Mouse (Mus musculus) forebrain, embryonic 14.5 days (tissue): Measurements from ENCODE around the gene Zfc3h1. TPM values are rescaled to one million over a fixed set of nuclear protein-coding genes. Genes with fewer than 3 reads are reported as not detected.

Experiments used
- ATAC-seq: fragments of 200-750 bp; cut with Nextera tagmentation; 2 replicates; pipeline ENCODE4 v1.8.0; 2017; ENCODE audit warnings: mild to moderate bottlenecking, moderate library complexity
- DNase-seq: peaks from one replicate; pipeline ENCODE4 v3.0.0-alpha.2; 2015; ENCODE audit warnings: low spot score
- H3K27ac ChIP-seq: fragments of 300-500 bp; sonication (generic); 2 replicates; pipeline ENCODE4 v1.5.1; 2014; ENCODE audit warnings: low read depth, mild to moderate bottlenecking, control low read depth, low read length, moderate library complexity
- H3K27me3 ChIP-seq: fragments of 300-500 bp; sonication (generic); replicated peaks from 2 replicates; pipeline ENCODE4 v1.6.1; 2014; ENCODE audit warnings: low read length, control low read depth, mixed read lengths; ENCODE audit not compliant: control insufficient read depth, insufficient read depth
- H3K36me3 ChIP-seq: fragments of 300-500 bp; sonication (generic); 2 replicates; pipeline ENCODE4 v1.6.1; 2014; ENCODE audit warnings: low read length, control low read depth; ENCODE audit not compliant: control insufficient read depth, insufficient read depth
- H3K4me1 ChIP-seq: fragments of 300-500 bp; sonication (generic); 2 replicates; pipeline ENCODE4 v1.6.1; 2014; ENCODE audit warnings: antibody characterized with exemption, low read length, control low read depth; ENCODE audit not compliant: control insufficient read depth, insufficient read depth
- H3K4me2 ChIP-seq: fragments of 300-500 bp; sonication (generic); 2 replicates; pipeline ENCODE4 v1.6.1; 2014; ENCODE audit warnings: mild to moderate bottlenecking, control low read depth, low read length
- H3K4me3 ChIP-seq: fragments of 300-500 bp; sonication (generic); 2 replicates; pipeline ENCODE4 v1.5.1; 2014; ENCODE audit warnings: low read depth, low read length, control low read depth
- H3K9ac ChIP-seq: fragments of 300-500 bp; sonication (generic); 2 replicates; pipeline ENCODE4 v1.6.1; 2014; ENCODE audit warnings: mild to moderate bottlenecking, low read length, control low read depth, moderate library complexity
- H3K9me3 ChIP-seq: fragments of 300-500 bp; sonication (generic); replicated peaks from 2 replicates; pipeline ENCODE4 v1.6.1; 2016; ENCODE audit warnings: low read length, control low read depth, mixed read lengths; ENCODE audit not compliant: control insufficient read depth
- WGBS: fragments of 180-500 bp; shearing (Covaris S2); extraction: QIAGEN DNeasy Blood & Tissue Kit; methylation state at CpG from one replicate; pipeline ENCODE4 v1.1.7; 2014; 5-methylcytosine and 5-hydroxymethylcytosine counted together
- polyA plus RNA-seq: library from polyadenylated mRNA; unstranded; fragments of >200 nt; fragmentation: Nextera tagmentation; extraction: Ambion mirVana; gene quantifications from 2 replicates; pipeline ENCODE4 v1.2.1, GENCODE M21; 2014

Gene Zfc3h1
- polyA plus RNA-seq = 16.8 and 18.6 TPM in 2 replicates

DNA sequence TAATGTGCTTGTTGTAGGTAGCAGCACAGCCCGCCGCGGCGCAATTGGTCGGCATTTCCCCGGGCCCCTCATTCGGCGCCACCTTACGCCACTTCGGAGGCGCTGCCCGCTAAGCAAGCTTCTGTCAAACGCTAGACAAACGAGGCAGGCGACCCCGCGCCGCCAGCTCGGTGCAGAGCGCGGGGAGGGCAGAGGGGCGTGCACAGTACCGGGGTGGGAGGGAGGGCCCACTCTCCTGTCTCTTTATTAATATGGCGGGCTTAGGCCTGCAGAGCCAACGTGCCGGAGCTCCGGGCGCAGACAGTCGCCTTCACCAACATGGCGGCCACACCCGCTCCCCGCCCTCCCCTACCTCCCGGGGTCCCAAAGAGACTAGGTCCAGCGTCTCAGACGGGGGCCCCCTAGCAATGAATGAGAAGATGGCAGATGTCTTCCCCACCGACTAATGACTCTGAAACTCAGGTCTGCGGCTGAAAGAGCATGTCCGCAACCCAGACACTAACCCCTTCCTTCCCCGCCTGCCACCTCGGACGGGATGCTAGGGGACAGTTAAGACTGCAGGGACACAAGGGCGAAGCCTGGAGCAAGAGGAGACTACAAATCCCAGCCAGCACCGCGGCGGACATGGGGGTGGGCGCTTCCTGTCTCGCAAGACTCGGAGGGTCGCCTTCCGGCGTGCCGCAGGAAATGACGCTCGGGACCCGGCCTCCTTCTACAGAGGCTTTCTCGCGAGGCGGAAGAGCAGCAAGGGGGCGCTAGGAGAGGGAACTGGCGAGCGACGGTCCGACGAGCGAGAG, at the start of gene Zfc3h1, which contains the start of gene Thap2:
Gene Zfc3h1, plus strand, starts transcription at position 739 of the 797 bp plus-strand sequence.
Gene Thap2, minus strand, starts transcription at position 223 of the 797 bp plus-strand sequence.
- no peaks in the 10 kb centered on the region for H3K27me3 ChIP-seq
- H3K4me1 ChIP-seq = peaks cover 37% of the 10 kb centered on the region
- H3K9me3 ChIP-seq = no peaks in the 10 kb centered on the region
- peak within 1 kb of the TSS; percentile 64 for H3K4me2 ChIP-seq
- H3K36me3 ChIP-seq = peaks cover 5% of the 10 kb centered on the region; the same call in 1 of the 2 replicates
- DNase-seq (peak; percentile 100), ATAC-seq (peak; percentile 97)
- peak within 1 kb of the TSS; percentile 93 for H3K4me3 ChIP-seq
- H3K27ac ChIP-seq = peak within 1 kb of the TSS; percentile 98
- peak within 1 kb of the TSS; percentile 93 for H3K9ac ChIP-seq
- WGBS = under 1% methylated on average over 65 of the region's 65 CpGs

DNA sequence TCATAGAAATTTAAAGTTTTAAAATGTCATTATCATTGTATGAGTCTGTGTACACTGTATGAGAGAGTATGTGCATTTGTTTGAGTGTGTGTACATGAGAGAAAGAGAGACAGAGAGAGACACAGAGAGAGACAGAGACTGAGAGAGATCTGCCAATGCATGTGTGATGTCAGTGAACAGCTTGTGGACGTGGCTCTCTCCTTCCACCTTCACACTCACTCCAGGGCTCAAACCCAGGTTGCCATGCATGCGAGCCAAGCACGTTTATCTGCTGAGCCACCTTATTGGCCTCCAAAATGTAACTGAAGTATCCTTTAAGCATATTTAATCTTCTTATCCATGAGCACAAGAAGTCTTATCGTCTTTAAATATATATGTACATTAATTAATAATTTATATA, 47.9 kb upstream of the Zfc3h1 start:
- Histone ChIP-seq H3K36me3 (peaks cover 23% of the 10 kb centered on the region), H3K9me3 (no peaks in the 10 kb centered on the region), H3K27me3 (no peaks in the 10 kb centered on the region), H3K4me1 (no peaks in the 10 kb centered on the region), H3K9ac (no peak overlapping the region), H3K4me3 (no peak overlapping the region), H3K4me2 (no peak overlapping the region), H3K27ac (no peak overlapping the region)
- 92% methylated on average over 4 of the region's 4 CpGs for WGBS
- no peak for ATAC-seq
- DNase-seq = no peak

DNA sequence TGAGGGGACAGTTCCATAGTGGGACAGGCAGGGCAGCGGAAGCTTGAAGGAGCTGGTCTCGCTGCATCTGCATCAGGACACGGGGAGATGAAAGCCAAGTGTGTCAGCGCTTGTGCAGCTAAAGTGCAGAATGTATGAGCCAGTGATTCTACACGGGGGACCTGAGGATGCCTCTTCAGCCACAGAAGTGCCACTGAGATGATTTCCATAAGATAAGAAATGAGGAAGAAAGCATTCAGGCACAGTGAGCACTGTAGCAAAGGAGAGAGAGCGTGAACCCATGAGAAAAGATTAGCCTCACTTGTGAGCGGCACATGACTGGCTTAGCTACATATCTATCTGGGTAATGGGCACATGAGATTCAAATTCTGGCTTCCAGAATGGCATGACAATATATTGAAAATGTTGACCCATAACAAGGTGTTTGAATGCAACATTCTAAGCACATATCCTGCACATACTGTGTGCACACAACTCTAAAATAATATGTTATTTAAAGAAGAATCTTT, 44.9 kb upstream of the Zfc3h1 start:
- no peaks in the 10 kb centered on the region for H3K27me3 ChIP-seq
- DNase-seq (no peak), ATAC-seq (no peak)
- peaks cover 40% of the 10 kb centered on the region for H3K36me3 ChIP-seq
- no peaks in the 10 kb centered on the region for H3K9me3 ChIP-seq
- H3K4me2 ChIP-seq = no peak overlapping the region
- no peak overlapping the region for H3K9ac ChIP-seq
- no peak overlapping the region for H3K27ac ChIP-seq
- 95% methylated on average over 7 of the region's 7 CpGs for WGBS
- H3K4me1 ChIP-seq = no peaks in the 10 kb centered on the region
- no peak overlapping the region for H3K4me3 ChIP-seq

GRCm38 (mm10) chr10:115342771-115343425, 41.9 kb upstream of the Zfc3h1 start:
- H3K4me1 ChIP-seq = no peaks in the 10 kb centered on the region
- no peak overlapping the region for H3K9ac ChIP-seq
- no peak overlapping the region for H3K4me3 ChIP-seq
- H3K9me3 ChIP-seq = no peaks in the 10 kb centered on the region
- H3K4me2 ChIP-seq = no peak overlapping the region
- H3K27me3 ChIP-seq = no peaks in the 10 kb centered on the region
- no peak for DNase-seq
- no peak for ATAC-seq
- WGBS = 84% methylated on average over 4 of the region's 4 CpGs
- no peak overlapping the region for H3K27ac ChIP-seq
- peaks cover 46% of the 10 kb centered on the region for H3K36me3 ChIP-seq

GRCm38 (mm10) chr10:115346444-115346843, 38.3 kb upstream of the Zfc3h1 start:
- DNase-seq = no peak
- no peaks in the 10 kb centered on the region for H3K27me3 ChIP-seq
- no peaks in the 10 kb centered on the region for H3K9me3 ChIP-seq
- no peak overlapping the region for H3K9ac ChIP-seq
- H3K4me3 ChIP-seq = no peak overlapping the region
- no peak for ATAC-seq
- peaks cover 28% of the 10 kb centered on the region for H3K36me3 ChIP-seq
- H3K4me2 ChIP-seq = no peak overlapping the region
- H3K27ac ChIP-seq = no peak overlapping the region
- H3K4me1 ChIP-seq = no peaks in the 10 kb centered on the region

DNA sequence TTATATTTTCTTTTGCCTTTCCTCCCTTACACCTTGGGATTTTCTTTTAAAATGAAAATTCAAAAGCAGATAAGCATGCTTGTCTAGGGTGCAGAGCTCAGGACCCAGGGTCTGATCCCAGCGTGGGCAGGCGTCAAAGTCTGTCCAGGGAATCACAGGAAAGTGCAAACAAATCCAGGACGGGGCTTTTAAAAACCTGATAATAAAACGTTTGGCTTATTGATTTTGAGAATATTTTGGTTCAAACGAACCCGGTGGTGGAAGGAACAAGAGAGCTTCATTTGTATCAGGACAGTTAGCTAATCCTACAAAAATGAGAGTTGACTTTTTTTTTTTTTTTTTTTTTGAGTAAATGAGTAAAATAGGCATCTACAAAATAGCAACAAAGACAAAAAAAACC, 36.6 kb upstream of the Zfc3h1 start:
- DNase-seq = no peak
- no peak overlapping the region for H3K27ac ChIP-seq
- WGBS = 84% methylated on average over 6 of the region's 6 CpGs
- H3K4me2 ChIP-seq = no peak overlapping the region
- no peak overlapping the region for H3K4me3 ChIP-seq
- H3K9ac ChIP-seq = no peak overlapping the region
- no peak for ATAC-seq
- H3K9me3 ChIP-seq = no peaks in the 10 kb centered on the region
- no peaks in the 10 kb centered on the region for H3K4me1 ChIP-seq
- H3K27me3 ChIP-seq = no peaks in the 10 kb centered on the region
- H3K36me3 ChIP-seq = peaks cover 12% of the 10 kb centered on the region

DNA sequence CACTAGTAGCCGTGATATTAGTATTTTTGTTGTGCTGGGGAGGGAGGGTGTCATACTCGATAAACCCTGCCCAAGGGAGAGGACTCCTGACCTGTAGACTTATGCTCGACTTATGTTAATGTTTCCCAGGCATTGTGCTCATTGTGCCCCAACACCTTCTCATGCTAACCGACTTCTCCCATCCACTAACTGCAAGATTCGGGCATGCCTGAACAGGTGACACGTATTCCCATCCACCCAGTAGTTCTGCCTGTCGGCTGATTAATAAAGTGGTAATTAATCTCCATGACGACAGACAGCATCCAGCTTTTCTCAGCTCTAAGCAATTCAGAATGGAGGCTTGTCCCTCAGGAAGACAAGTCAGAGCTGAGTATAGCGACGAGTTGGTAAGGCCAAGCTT, 35.7 kb upstream of the Zfc3h1 start:
- H3K27me3 ChIP-seq = no peaks in the 10 kb centered on the region
- H3K9ac ChIP-seq = no peak overlapping the region
- peaks cover 6% of the 10 kb centered on the region; the same call in 1 of the 2 replicates for H3K36me3 ChIP-seq
- no peak overlapping the region for H3K4me2 ChIP-seq
- no peaks in the 10 kb centered on the region for H3K4me1 ChIP-seq
- peak; percentile 54 for DNase-seq
- 70% methylated on average over 10 of the region's 10 CpGs for WGBS
- H3K4me3 ChIP-seq = no peak overlapping the region
- ATAC-seq = peak; percentile 71; the same call in 1 of the 2 replicates
- peak overlapping the region; percentile 36; the same call in 1 of the 2 replicates for H3K27ac ChIP-seq
- no peaks in the 10 kb centered on the region for H3K9me3 ChIP-seq

DNA sequence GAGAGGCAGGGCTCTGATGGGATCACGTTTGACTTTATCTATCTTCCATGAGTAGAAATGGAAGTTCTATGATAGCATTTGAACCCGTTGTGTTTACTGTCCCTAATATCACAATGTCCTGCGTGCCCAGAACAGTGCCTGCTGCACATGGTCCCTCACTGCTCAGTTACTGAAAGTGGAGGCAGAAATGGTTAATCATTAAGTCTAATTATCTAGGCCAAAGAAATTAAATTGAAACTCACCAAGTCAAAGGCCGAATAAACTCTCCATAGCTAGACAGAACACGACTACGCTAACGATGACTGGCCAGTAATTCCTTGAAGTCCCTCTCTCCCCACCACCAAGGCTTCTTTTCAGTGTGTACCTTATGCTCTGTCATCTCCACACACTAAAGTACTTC, 35.2 kb upstream of the Zfc3h1 start:
- no peak overlapping the region for H3K4me3 ChIP-seq
- ATAC-seq (no peak), DNase-seq (no peak)
- 81% methylated on average over 7 of the region's 7 CpGs for WGBS
- no peak overlapping the region for H3K9ac ChIP-seq
- H3K36me3 ChIP-seq = peaks cover 6% of the 10 kb centered on the region; the same call in 1 of the 2 replicates
- no peaks in the 10 kb centered on the region for H3K4me1 ChIP-seq
- no peak overlapping the region for H3K4me2 ChIP-seq
- no peak overlapping the region for H3K27ac ChIP-seq
- no peaks in the 10 kb centered on the region for H3K27me3 ChIP-seq
- no peaks in the 10 kb centered on the region for H3K9me3 ChIP-seq
